Mouse (Mus musculus) heart, adult 2 months (tissue): Measurements from ENCODE around the gene Lmf2.

Experiments used
- CTCF ChIP-seq: fragments of 200-600 bp; IDR thresholded peaks from 2 replicates; pipeline ENCODE4 v1.8.1; 2022; ENCODE audit warnings: antibody characterized with exemption, mild to moderate bottlenecking, moderate library complexity
- EP300 ChIP-seq: fragments of 200-500 bp; IDR thresholded peaks from 2 replicates; pipeline ENCODE4 v1.6.1; 2011; ENCODE audit warnings: low read depth, low read length, control low read depth; ENCODE audit not compliant: insufficient read depth
- POLR2A ChIP-seq: fragments of 200-500 bp; IDR thresholded peaks from 2 replicates; pipeline ENCODE4 v1.6.1; 2011; ENCODE audit warnings: mild to moderate bottlenecking, low read depth, low read length, control low read depth; ENCODE audit not compliant: insufficient read depth

GRCm38 (mm10) chr15:89323656-89324055 is 31.8 kb downstream of the Lmf2 start:
- TF ChIP-seq POLR2A (no peak), CTCF (no peak), EP300 (no peak)
